Mouse (Mus musculus) ES-CJ7 (cell line): ENCODE measurements around the gene Usf1.

ENCODE experiments used
- DNase-seq: peaks from one replicate; pipeline ENCODE4 v3.0.0; 2011; ENCODE audit warnings: low read depth, low spot score

Gene Usf1

DNA sequence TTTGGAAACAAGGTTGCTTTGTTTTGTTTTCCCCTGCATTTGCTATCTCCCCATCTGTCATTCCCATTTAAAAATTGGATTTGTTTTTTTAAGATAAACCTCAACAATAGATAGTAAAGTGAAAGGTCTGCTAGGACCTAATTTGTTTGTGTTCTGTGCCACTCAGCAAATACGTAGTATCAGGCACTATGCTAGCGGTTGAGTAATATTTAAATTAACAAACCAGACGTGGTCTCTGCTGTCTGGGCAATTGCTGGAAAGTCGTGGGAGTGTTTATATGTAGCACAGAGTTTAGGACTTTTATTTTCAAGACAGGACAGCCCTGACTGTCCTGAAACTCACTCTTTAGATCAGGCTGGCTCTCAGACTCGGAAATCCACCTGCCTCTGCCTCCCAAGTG lies 41.4 kb downstream of the Usf1 start:
- no peak for DNase-seq

DNA sequence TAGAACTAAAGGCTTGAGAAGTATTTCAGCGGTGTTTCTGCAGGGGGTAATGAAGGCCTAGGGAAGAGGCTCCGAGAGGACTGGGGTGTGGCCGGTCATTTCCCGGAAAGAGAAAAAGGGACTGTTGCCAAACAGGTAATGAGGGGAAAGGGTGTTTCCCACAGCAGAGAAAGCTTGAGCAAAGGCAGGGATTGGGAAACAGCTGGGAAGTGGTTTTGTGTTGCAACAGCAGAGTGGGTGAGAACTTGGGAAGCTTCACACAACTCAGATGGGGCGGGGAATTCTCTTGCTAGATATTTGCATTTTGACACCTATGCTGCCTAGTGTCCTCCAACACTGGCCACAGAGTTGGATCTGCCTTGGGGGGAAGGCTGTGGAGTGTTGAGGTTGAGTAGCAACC lies 41.8 kb downstream of the Usf1 start:
- no peak for DNase-seq

DNA sequence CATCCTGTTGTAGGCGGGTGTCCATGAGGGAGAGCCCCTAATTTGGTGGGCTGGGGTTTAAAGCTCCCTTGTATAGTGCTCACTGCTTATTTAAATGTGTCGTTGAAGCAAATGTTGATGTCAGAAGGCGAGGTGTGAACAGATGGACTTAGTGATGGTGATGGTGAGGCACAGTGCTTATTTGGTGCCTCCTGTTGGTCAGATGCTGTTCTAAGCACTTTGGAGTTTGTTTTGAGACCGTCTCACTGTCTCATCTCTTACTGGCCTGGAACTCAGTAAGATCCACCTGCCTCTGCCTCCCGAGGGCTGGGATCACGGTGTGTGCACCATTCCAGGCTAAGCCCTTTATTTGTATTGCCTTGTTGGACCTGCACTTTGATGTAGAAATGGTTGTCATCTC lies 43.8 kb downstream of the Usf1 start:
- no peak for DNase-seq

DNA sequence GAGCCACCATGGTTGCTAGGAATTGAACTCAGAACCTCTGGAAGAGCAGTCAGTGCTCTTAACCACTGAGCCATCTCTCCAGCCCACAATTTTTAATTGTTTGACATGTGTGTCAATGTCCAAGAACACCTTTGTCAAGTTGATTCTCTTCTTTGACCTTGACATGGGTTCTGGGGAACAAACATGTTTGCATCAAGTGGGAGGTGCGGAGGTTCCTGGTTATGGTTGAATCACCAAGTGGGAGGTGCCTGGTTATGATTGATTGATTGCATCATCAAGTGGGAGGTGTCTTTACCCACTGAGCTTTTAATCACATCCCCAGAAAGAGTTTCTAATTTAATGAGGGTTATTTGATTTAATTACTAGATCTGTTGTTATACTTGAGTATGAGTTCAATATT lies 46.5 kb downstream of the Usf1 start:
- DNase-seq, result no peak

DNA sequence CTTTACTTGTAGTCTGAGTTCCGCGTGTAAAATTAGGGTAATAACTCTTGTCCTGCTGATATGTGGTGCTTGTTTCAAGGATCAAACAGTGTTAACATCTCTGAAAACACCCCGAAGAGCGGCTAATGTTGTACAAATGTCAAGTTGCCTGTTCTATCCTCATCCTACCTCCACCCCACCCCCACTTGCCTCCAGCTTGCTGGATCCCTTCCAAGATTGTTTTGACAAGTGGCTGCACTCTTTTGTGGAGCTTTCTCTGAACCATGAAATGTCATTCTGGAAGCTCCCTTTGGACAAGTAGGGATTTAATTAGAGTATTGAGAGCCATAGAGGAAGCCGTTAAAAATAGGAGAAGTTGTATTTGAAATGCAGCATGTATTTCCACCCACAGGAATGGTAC lies 48.7 kb downstream of the Usf1 start:
- DNase-seq, result no peak

DNA sequence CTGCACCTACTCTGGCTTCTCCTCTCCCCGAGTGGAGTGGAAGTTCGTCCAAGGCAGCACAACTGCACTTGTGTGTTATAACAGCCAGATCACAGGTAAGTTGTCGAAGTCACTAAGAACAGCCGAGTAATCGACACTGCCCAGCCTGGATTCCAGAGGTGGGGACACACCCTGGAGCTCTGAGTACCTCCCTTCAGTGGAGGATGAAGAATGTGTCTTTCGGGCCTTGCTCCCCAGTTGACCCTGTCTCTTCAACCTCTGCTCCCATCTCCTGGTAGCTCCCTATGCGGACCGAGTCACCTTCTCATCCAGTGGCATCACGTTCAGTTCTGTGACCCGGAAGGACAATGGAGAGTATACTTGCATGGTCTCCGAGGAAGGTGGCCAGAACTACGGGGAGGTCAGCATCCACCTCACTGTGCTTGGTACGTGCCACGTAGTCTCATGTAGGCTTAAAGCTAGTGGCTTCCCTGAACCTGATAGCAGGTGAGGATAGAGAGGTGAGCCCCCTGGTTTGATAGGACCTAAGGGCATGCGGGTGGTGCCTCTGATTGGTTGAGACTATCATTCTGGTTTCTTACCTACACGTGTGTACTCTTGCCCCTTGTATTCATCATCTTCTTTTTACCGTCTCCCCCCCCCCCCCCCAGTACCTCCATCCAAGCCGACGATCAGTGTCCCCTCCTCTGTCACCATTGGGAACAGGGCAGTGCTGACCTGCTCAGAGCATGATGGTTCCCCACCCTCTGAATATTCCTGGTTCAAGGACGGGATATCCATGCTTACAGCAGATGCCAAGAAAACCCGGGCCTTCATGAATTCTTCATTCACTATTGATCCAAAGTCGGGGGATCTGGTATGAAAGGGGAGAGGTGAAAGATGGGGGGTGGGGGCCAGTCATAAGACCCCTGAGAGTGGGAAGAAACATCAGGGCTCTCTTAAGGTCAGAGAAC lies 49.7 kb downstream of the Usf1 start:
- DNase-seq, result peak; percentile 60

DNA sequence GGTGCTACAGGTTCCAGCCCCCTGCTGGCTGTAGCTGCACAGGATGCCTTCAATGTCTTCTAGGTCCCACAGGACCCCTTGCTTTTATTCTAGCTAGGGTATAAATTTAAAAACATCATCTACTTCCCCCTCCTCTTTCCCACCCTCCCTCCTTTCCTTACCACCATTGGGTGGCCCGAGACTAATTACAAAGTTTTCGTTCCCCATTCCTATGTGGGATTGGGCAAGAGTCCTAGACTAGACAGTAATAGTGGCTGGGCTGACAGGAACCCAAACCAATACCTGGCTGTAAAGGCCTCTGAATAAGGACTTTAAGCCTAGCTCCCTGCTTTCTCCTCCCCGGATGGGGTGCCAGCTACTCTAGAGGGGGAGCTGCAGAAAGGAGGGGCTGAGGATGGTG lies 52.0 kb downstream of the Usf1 start:
- DNase-seq, result peak; percentile 1

DNA sequence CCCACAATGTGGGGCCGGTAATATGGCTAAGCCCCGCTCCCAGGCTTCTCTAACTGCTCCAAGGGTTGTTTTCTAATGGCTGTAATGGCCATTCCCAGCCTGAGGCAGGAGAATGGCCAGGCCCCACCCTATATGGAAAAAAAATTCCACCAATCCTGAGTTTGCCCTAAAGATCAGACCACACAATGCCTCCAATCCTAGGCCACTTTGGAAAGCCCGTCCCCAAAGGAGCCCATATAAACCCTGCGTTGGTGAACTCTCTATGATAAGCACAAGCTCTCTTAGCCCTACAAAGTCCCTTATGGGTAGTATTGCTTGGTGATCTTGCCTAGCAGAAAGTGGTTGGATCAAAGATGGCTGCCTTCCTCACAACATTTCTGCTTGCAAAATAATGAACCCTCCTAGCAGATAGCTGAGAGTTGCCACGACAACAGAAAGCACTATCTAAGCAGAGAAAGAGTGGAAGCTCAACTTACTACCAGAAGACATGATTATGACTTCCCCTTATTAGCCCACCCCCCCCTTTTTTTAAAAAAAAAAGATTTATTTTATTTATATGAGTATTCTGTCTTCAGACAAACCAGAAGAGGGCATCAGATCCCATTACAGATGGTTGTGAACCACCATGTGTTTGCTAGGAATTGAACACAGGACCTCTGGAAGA lies 54.8 kb downstream of the Usf1 start:
- peak; percentile 72 for DNase-seq

DNA sequence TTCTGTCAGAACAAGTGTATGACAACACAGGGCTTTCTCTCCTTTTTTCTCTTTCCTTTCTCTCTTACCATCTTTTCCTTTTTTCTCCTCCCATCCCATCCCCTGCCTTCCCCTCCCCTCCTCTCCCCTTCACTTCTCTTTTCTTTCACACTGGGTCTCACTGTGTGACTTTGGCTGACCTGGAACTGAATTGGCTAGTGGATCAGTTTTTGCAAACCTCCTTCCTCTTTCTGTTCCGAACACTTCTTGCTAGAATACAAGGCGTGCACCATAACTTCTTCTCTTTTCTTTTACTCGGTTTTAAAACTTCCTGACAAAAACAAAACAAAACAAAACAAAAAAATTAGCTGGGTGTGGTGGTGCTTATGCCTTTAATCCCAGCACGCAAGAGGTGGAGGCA lies 55.5 kb downstream of the Usf1 start:
- peak; percentile 2 for DNase-seq
